Mouse (Mus musculus): ENCODE data around the gene Fam83d. TPM values are rescaled to one million over a fixed set of nuclear protein-coding genes. Genes with fewer than 3 reads are reported as not detected.
A peak's percentile ranks its signal among the peaks of the same experiment; 100 is the strongest.

The Fam83d gene
- polyA plus RNA-seq, 1 experiment from 2014 or later: 22.0 TPM

GRCm38 (mm10) chr2:158781126-158781525 is 13.2 kb downstream of the Fam83d start:
- 94% methylated on average over 7 of the region's 7 CpGs for WGBS
- ATAC-seq (replicated peaks): no peak
- no peak overlapping the region for H3K9ac ChIP-seq (replicated peaks)
- H3K27me3 ChIP-seq: no peaks in the 10 kb centered on the region
- no peak overlapping the region for H3K27ac ChIP-seq (replicated peaks)
- no peaks in the 10 kb centered on the region for H3K9me3 ChIP-seq
- H3K36me3 ChIP-seq: peaks cover 11% of the 10 kb centered on the region; the same call in 1 of the 2 replicates
- H3K4me3 ChIP-seq: no peak overlapping the region
- peaks cover 18% of the 10 kb centered on the region for H3K4me1 ChIP-seq
- no peak overlapping the region for H3K4me2 ChIP-seq (replicated peaks)

GRCm38 (mm10) chr2:158786927-158787795 is 19.3 kb downstream of the Fam83d start:
- no peaks in the 10 kb centered on the region for H3K27me3 ChIP-seq
- peaks cover 11% of the 10 kb centered on the region; the same call in 1 of the 2 replicates for H3K36me3 ChIP-seq
- no peak for ATAC-seq (replicated peaks)
- H3K4me2 ChIP-seq (replicated peaks): no peak overlapping the region
- peaks cover 6% of the 10 kb centered on the region for H3K4me1 ChIP-seq
- H3K9ac ChIP-seq (replicated peaks): no peak overlapping the region
- WGBS: 64% methylated on average over 14 of the region's 14 CpGs
- H3K9me3 ChIP-seq: no peaks in the 10 kb centered on the region
- no peak overlapping the region for H3K27ac ChIP-seq (replicated peaks)
- no peak overlapping the region for H3K4me3 ChIP-seq

GRCm38 (mm10) chr2:158794494-158795004 is 26.7 kb downstream of the Fam83d start, which contains the start of gene Dhx35:
Gene Dhx35 (plus strand): TSS chr2:158794807.
- peak within 1 kb of the TSS; percentile 78 for H3K4me2 ChIP-seq (replicated peaks)
- H3K27me3 ChIP-seq: no peaks in the 10 kb centered on the region
- peak within 1 kb of the TSS; percentile 71 for H3K9ac ChIP-seq (replicated peaks)
- no peaks in the 10 kb centered on the region for H3K36me3 ChIP-seq
- no peaks in the 10 kb centered on the region for H3K9me3 ChIP-seq
- peak within 1 kb of the TSS; percentile 91 for H3K4me3 ChIP-seq
- H3K4me1 ChIP-seq: peaks cover 23% of the 10 kb centered on the region
- peak; percentile 99 for ATAC-seq (replicated peaks)
- WGBS: under 1% methylated on average over 32 of the region's 33 CpGs
- H3K27ac ChIP-seq (replicated peaks): peak within 1 kb of the TSS; percentile 88

GRCm38 (mm10) chr2:158795043-158795442 is 27.1 kb downstream of the Fam83d start:
- Histone ChIP-seq H3K36me3 (no peaks in the 10 kb centered on the region), H3K4me3 (peak overlapping the region; percentile 91), H3K9ac (replicated peaks) (peak overlapping the region; percentile 71), H3K27ac (replicated peaks) (peak overlapping the region; percentile 88), H3K4me2 (replicated peaks) (peak overlapping the region; percentile 78), H3K27me3 (no peaks in the 10 kb centered on the region), H3K9me3 (no peaks in the 10 kb centered on the region), H3K4me1 (peaks cover 23% of the 10 kb centered on the region)
- 13% methylated on average over 15 of the region's 15 CpGs for WGBS
- ATAC-seq (replicated peaks): no peak

- Histone ChIP-seq H3K27me3 (no peaks in the 10 kb centered on the region), H3K9ac (replicated peaks) (no peak overlapping the region), H3K36me3 (no peaks in the 10 kb centered on the region), H3K4me2 (replicated peaks) (no peak overlapping the region), H3K9me3 (no peaks in the 10 kb centered on the region), H3K4me3 (no peak overlapping the region), H3K27ac (replicated peaks) (no peak overlapping the region), H3K4me1 (peaks cover 23% of the 10 kb centered on the region)
- no peak for ATAC-seq (replicated peaks)
- 95% methylated on average over 2 of the region's 2 CpGs for WGBS
Observed at GRCm38 (mm10) chr2:158795875-158796274, 28.0 kb downstream of the Fam83d start.

- 37% methylated on average over 4 of the region's 4 CpGs for WGBS
- ATAC-seq (replicated peaks): no peak
- H3K27me3 ChIP-seq: no peaks in the 10 kb centered on the region
- peaks cover 19% of the 10 kb centered on the region for H3K36me3 ChIP-seq
- H3K4me1 ChIP-seq: peaks cover 12% of the 10 kb centered on the region
- no peaks in the 10 kb centered on the region for H3K9me3 ChIP-seq
- H3K4me3 ChIP-seq: no peak overlapping the region
- no peak overlapping the region for H3K9ac ChIP-seq (replicated peaks)
- no peak overlapping the region for H3K4me2 ChIP-seq (replicated peaks)
- no peak overlapping the region for H3K27ac ChIP-seq (replicated peaks)
Observed at GRCm38 (mm10) chr2:158799328-158799727, 31.4 kb downstream of the Fam83d start.

- ATAC-seq (replicated peaks): no peak
- 96% methylated on average over 8 of the region's 8 CpGs for WGBS
- Histone ChIP-seq H3K4me3 (no peak overlapping the region), H3K36me3 (peaks cover 19% of the 10 kb centered on the region), H3K4me2 (replicated peaks) (no peak overlapping the region), H3K9me3 (no peaks in the 10 kb centered on the region), H3K9ac (replicated peaks) (no peak overlapping the region), H3K27ac (replicated peaks) (no peak overlapping the region), H3K27me3 (no peaks in the 10 kb centered on the region), H3K4me1 (0 out of 2 replicates have a peak, but pooled peaks cover 3% of the 10 kb centered on the region)
Observed at GRCm38 (mm10) chr2:158800788-158801187, 32.9 kb downstream of the Fam83d start.

GRCm38 (mm10) chr2:158803575-158803974 is 35.7 kb downstream of the Fam83d start:
- no peaks in the 10 kb centered on the region for H3K9me3 ChIP-seq
- ATAC-seq (replicated peaks): no peak
- H3K27me3 ChIP-seq: no peaks in the 10 kb centered on the region
- H3K4me1 ChIP-seq: 0 out of 2 replicates have a peak, but pooled peaks cover 3% of the 10 kb centered on the region
- 91% methylated on average over 8 of the region's 8 CpGs for WGBS
- H3K4me2 ChIP-seq (replicated peaks): no peak overlapping the region
- H3K4me3 ChIP-seq: no peak overlapping the region
- no peak overlapping the region for H3K9ac ChIP-seq (replicated peaks)
- no peak overlapping the region for H3K27ac ChIP-seq (replicated peaks)
- H3K36me3 ChIP-seq: peaks cover 33% of the 10 kb centered on the region

- Histone ChIP-seq H3K27ac (replicated peaks) (no peak overlapping the region), H3K4me2 (replicated peaks) (no peak overlapping the region), H3K27me3 (no peaks in the 10 kb centered on the region), H3K4me1 (no peaks in the 10 kb centered on the region), H3K9me3 (no peaks in the 10 kb centered on the region), H3K4me3 (no peak overlapping the region), H3K36me3 (peaks cover 13% of the 10 kb centered on the region), H3K9ac (replicated peaks) (no peak overlapping the region)
- ATAC-seq (replicated peaks): no peak
Observed at GRCm38 (mm10) chr2:158815686-158816085, 47.8 kb downstream of the Fam83d start.

- H3K4me1 ChIP-seq: no peaks in the 10 kb centered on the region
- peaks cover 13% of the 10 kb centered on the region for H3K36me3 ChIP-seq
- no peak for ATAC-seq (replicated peaks)
- H3K4me3 ChIP-seq: no peak overlapping the region
- no peak overlapping the region for H3K4me2 ChIP-seq (replicated peaks)
- no peaks in the 10 kb centered on the region for H3K27me3 ChIP-seq
- no peak overlapping the region for H3K9ac ChIP-seq (replicated peaks)
- WGBS: 90% methylated on average over 4 of the region's 4 CpGs
- no peak overlapping the region for H3K27ac ChIP-seq (replicated peaks)
- H3K9me3 ChIP-seq: no peaks in the 10 kb centered on the region
Observed at GRCm38 (mm10) chr2:158816239-158816638, 48.3 kb downstream of the Fam83d start.

GRCm38 (mm10) chr2:158817708-158818107 is 49.8 kb downstream of the Fam83d start:
- no peak for ATAC-seq (replicated peaks)
- Histone ChIP-seq H3K27me3 (no peaks in the 10 kb centered on the region), H3K4me1 (no peaks in the 10 kb centered on the region), H3K9me3 (no peaks in the 10 kb centered on the region), H3K4me3 (no peak overlapping the region), H3K4me2 (replicated peaks) (no peak overlapping the region), H3K27ac (replicated peaks) (no peak overlapping the region), H3K36me3 (peaks cover 13% of the 10 kb centered on the region), H3K9ac (replicated peaks) (no peak overlapping the region)
- 90% methylated on average over 8 of the region's 8 CpGs for WGBS

GRCm38 (mm10) chr2:158828124-158828523 is 60.2 kb downstream of the Fam83d start:
- H3K9me3 ChIP-seq: no peaks in the 10 kb centered on the region
- H3K4me3 ChIP-seq: no peak overlapping the region
- 84% methylated on average over 2 of the region's 2 CpGs for WGBS
- no peak overlapping the region for H3K9ac ChIP-seq (replicated peaks)
- H3K4me2 ChIP-seq (replicated peaks): no peak overlapping the region
- no peak overlapping the region for H3K27ac ChIP-seq (replicated peaks)
- no peaks in the 10 kb centered on the region for H3K4me1 ChIP-seq
- ATAC-seq (replicated peaks): no peak
- peaks cover 28% of the 10 kb centered on the region for H3K36me3 ChIP-seq
- H3K27me3 ChIP-seq: no peaks in the 10 kb centered on the region

Data from forebrain, embryonic 15.5 days (tissue).